Mouse (Mus musculus): ENCODE data around the gene D630045J12Rik. TPM values are rescaled to one million over a fixed set of nuclear protein-coding genes. Genes with fewer than 3 reads are reported as not detected.

The D630045J12Rik gene
- total RNA-seq, 2 experiments from 2014 or later = 1.6 TPM

DNA sequence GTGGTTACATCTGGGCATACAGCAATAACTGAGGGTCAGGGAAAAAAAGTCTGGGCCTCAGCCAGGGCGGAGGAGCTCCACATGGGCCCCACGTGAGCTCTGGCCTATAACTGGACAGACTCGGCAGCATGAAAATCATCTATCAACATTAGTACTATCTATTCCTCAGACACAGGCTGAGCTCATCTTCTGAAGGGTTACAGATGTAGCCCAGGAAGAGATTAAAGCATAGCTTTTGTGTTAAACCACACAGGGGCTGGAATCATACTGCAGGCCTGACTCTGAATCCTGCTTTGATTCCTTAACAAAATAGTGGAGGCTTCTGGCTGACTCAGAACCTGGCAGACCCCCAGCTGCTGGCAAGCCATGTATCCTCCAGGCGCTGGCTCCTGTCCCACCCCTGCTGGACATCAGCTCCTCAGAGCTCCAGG, 122.0 kb downstream of the D630045J12Rik start:
- DNase-seq = peak; percentile 63 to 71

DNA sequence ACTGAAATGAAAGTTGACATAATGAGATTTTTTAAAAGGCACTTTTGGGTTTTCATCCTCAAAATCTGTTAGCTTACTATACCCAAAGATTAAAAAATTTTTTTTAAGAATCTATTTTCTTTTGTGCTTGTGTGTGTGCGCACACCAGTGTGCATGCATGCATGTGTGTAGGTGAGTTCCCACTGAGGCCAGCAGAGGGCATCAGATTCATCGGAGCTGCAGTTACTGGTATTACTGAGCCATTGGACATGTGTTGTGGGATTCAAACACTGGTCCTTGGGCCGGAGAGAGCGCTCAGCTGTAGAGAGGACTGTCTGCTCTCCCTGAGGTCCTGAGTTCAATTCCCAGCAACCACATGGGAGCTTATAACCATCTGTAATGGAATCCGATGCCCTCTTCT, 123.9 kb downstream of the D630045J12Rik start:
- no peak for DNase-seq

GRCm38 (mm10) chr6:38128115-38128514, 125.7 kb downstream of the D630045J12Rik start:
- peak in 1 of 2 experiments; percentile 36 for DNase-seq

DNA sequence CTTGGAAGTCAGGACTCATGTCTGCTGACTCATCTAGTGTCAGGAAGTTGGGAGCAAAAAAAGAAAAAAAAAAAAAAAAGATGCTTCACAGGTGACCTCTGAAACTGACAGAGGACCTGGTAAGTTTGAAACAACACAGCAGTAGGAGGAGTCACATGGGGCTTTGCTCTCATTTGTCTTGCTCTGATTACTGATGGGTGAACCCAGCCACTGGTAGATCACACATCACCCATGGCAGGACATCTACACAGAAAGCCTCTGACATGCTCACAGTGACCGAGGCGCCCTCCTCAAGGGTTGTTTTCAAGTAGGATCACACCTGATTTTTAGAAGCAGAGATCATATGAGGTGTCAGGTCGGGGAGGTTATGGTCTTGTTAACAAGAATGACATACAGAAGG, 128.3 kb downstream of the D630045J12Rik start:
- DNase-seq = no peak

- no peak for DNase-seq
These were observed 128.9 kb downstream of the D630045J12Rik start for GRCm38 (mm10) chr6:38124882-38125281.

DNA sequence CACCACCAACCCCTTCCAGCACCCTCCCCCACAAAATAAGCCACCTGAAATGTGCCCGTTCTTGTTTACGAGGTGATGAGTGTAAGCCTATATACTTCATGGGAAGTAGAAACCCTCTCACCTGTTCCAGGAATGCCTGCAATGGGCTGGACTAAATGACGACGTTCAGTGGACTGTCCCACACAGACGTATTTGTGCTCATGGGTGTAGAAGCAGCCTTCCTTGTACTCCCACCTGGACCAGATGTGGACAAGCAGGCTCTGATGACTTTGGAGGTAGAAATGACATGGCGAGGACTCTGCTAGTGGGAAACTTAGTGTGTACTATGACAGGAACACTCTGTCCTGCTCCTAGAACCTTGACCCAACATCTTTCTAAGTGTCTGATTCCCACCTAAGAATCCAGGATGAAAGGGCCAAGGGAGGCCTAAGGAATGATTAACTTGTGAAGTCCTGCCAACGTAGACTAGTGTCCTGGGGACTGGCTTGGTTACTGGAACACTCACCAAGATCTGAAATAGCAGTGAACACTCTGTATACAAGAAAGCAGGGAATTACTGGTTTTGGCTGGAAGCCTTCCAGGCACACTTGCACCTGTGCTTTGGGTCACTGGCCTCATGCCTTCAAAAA, 129.5 kb downstream of the D630045J12Rik start, which contains the start of gene Atp6v0a4:
Gene Atp6v0a4 (minus strand): TSS at position 380 of the 629 bp plus-strand sequence.
- peak in 1 of 2 experiments; percentile 24 for DNase-seq

GRCm38 (mm10) chr6:38123471-38124206, 130.2 kb downstream of the D630045J12Rik start:
- peak in 1 of 2 experiments; percentile 45 for DNase-seq

DNA sequence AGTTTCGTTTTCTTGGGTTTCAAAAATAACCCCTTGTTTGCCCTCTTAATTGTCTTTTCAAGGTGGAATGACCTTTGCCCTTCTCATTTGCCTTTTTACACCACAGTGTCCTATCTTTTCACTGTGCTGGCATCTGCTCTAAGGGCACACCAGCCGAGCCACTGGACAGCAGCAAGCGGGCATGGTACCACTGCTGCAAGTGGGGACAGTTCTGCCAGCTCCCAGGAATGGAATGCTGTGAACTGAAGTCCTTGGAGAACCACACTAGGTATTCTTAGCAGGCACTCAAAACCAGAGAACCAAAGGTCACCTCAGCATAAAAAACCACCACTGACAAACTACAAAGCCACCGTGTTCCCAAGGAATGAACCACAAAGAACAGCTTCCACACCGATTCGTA, 131.0 kb downstream of the D630045J12Rik start:
- DNase-seq = peak in 1 of 2 experiments; percentile 59

DNA sequence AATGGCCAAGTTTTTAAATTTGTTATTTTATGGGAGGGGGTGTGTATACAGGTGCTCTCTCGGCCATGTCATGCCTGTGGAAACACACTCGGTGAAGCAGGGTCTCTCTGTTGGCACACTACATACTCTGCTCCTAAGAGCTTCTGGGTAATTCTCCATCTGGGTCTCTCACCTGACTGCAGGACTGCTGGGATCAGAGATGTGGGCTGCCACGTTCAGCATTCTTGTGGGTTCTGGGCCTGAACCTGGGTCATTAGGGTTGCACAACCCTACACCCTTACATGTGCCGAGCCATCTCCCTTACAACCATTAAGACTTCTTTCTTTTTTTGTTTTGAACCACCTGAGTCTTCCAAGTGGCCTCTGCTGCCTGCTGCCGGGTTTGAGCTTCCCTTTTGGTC, 132.0 kb downstream of the D630045J12Rik start:
- no peak for DNase-seq

- no peak for DNase-seq
These were observed 133.0 kb downstream of the D630045J12Rik start for GRCm38 (mm10) chr6:38120681-38121371.

DNA sequence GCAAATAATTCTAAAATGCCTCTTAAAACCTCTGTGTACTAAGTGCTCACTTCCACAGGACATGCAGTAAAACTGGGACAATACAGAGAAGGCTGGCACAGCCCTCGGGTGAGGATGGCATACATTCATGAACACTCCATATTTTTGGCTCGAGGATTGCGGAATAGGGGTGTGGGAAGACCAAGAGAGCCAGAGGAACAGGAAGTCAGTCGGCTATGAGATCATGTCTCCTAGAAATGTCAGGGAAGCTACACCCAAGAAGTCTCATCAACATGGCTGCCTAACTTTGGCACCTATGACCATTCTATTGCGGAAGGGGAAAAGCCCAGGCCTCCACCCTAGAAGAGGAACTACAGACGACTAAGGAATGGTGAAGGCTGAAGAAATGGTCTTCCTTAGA, 135.5 kb downstream of the D630045J12Rik start:
- DNase-seq = peak in 1 of 2 experiments; percentile 18

DNA sequence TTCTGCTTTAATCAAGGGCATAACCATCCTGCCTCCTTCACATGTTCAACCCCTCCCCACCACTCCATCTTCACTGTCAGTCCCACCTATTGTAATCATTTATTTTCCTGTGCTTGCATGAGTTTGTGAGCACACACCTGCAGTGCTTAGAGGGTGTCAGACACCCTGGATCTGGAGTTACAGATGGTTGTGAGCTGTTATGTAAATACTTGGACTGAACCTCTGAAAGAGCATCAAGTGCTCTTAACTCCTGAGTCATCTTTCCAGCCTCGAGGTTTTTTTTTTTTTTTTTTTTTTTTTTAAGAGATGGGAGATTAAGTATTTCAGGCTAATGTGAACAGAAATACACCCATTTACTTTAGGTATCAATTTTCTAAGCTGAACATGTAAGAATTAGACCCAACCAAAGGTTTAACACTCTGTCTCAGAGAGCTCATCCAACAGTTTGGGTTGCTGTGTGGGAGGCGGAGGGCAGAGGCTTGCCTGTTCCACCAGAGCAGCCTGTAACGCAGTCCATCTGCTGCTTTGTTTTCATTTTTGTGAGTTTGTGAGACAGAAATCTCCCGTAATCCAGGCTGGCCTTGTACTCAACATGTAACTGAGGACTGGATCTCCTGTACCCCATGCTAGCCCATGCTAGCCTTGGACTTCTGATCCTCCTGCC, 137.6 kb downstream of the D630045J12Rik start:
- DNase-seq = no peak

DNA sequence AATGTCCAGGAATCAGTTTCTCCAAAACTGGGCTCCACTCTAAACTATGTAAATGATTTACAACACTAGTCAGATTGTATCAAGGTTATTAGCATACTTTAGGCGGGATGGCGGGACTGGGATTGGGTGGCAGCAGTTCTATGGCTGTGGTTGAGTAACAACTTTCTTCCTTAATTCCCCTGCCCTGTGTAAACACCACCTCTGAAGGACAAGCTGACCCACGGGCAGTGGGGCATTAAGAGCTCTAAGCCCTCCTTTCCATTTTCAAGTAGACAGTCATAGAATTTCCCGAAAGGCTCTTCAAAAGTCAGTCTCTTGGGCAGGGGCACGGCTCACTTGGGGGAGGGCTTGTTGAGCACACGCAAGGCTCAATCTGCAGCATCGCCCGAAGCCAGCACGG, 142.9 kb downstream of the D630045J12Rik start:
- no peak for DNase-seq

GRCm38 (mm10) chr6:38109871-38110270, 143.9 kb downstream of the D630045J12Rik start:
- no peak for DNase-seq

- no peak for DNase-seq
These were observed 144.5 kb downstream of the D630045J12Rik start, which contains the start of gene Tmem213 for GRCm38 (mm10) chr6:38109160-38109795. TSS of gene Tmem213 (plus strand) at chr6:38109255.

- DNase-seq = no peak
These were observed 145.4 kb downstream of the D630045J12Rik start for GRCm38 (mm10) chr6:38108449-38108848.

- no peak for DNase-seq
These were observed 147.9 kb downstream of the D630045J12Rik start for GRCm38 (mm10) chr6:38105924-38106323.

- no peak for DNase-seq
These were observed 150.0 kb downstream of the D630045J12Rik start for GRCm38 (mm10) chr6:38103775-38104174.

DNA sequence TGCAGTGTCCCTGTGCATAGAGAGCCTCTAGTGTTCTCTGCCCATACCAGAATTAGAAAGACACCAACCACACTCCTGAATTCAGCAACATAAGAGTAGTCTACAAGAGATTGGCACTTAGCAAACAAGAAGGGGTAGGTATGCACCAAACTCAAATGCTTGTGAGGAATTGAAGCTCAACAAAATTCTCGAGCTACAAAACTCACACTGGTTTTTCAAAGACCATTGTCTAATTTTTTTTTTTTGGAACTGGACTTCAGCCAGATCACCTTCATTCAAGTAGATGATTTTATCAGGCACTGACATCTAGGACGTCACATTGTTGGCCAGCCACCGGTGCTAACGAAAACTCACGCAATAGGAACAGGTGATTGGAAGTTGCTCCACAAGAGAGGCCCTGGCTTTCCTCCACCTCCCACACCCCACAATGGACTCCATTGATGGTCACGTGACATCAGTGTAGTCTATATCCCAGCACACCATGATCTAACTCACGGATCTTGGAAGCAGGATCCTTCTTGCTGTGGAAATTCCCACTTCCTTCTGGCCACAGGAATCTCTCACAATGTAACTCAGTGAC, 151.5 kb downstream of the D630045J12Rik start:
- DNase-seq = no peak

DNA sequence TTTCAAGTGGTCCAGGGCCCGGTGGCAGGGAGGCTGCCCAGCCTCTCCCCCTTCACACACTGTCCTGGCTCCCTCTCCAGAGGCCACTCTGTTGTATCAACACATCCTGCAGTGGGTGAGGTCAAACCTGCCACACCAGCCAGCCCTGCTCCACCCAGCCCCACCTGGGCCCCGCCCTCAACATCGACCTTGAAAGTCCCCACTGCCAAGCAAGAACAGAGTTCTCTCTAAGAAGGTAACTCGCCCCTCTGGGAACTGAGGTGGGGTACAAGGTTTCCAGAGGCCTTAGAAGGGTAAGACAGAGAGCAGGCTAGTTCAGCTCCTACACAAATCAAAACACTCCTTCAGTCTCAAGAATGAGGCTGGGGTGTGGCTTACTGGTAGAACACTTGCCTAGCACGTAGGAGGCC, 156.8 kb downstream of the D630045J12Rik start:
- no peak for DNase-seq

- DNase-seq = no peak
These were observed 159.1 kb downstream of the D630045J12Rik start for GRCm38 (mm10) chr6:38094701-38095100.

All from heart, adult 18-20 months (tissue).